Mouse (Mus musculus) brain, embryonic 18.5 days (tissue): ENCODE results near the gene Cdc25b.
"Not testable (repeated sequence)": the region's sequence is repeated elsewhere in the genome, so short reads cannot be mapped to it uniquely, and the experiment has no call there.

Source experiments
- DNase-seq: peaks from one replicate; pipeline ENCODE4 v3.0.0-alpha.2; 2012; ENCODE audit warnings: low read depth, low spot score

The Cdc25b gene

GRCm38 (mm10) chr2:131223569-131223968 lies 36.8 kb downstream of the Cdc25b start:
- DNase-seq = no peak

- no peak for DNase-seq
These were observed 38.4 kb downstream of the Cdc25b start for GRCm38 (mm10) chr2:131225178-131225577.

GRCm38 (mm10) chr2:131226669-131227068 lies 39.9 kb downstream of the Cdc25b start:
- DNase-seq = not testable (repeated sequence)

GRCm38 (mm10) chr2:131227243-131227642 lies 40.5 kb downstream of the Cdc25b start:
- no peak for DNase-seq

GRCm38 (mm10) chr2:131232558-131232957 lies 45.8 kb downstream of the Cdc25b start:
- DNase-seq = no peak

GRCm38 (mm10) chr2:131233307-131234126 lies 46.8 kb downstream of the Cdc25b start, which contains the start of gene Mavs:
Mavs (plus strand) TSS chr2:131234063.
- peak; percentile 78 for DNase-seq

- DNase-seq = no peak
These were observed 47.4 kb downstream of the Cdc25b start for GRCm38 (mm10) chr2:131234127-131234650.

GRCm38 (mm10) chr2:131234970-131235635 lies 48.4 kb downstream of the Cdc25b start:
- DNase-seq = no peak

- no peak for DNase-seq
These were observed 55.4 kb downstream of the Cdc25b start for GRCm38 (mm10) chr2:131242180-131242579.

- no peak for DNase-seq
These were observed 56.2 kb downstream of the Cdc25b start for GRCm38 (mm10) chr2:131242929-131243328.
